Mouse (Mus musculus): ENCODE data around the gene Hes1. TPM values are rescaled to one million over a fixed set of nuclear protein-coding genes. Genes with fewer than 3 reads are reported as not detected.
A peak's percentile ranks its signal among the peaks of the same experiment; 100 is the strongest.

Gene Hes1
- total RNA-seq, 4 experiments from 2014 or later, result 17.9 to 29.6 (median 23.7) TPM

GRCm38 (mm10) chr16:30050767-30051490 lies 13.3 kb upstream of the Hes1 start:
- no peak for DNase-seq (ENCODE audit: low spot score)

GRCm38 (mm10) chr16:30052271-30052670 lies 11.9 kb upstream of the Hes1 start:
- no peak for DNase-seq (ENCODE audit: low spot score)

GRCm38 (mm10) chr16:30052839-30053511 lies 11.2 kb upstream of the Hes1 start:
- no peak for DNase-seq (ENCODE audit: low spot score)

GRCm38 (mm10) chr16:30054541-30054940 lies 9.6 kb upstream of the Hes1 start:
- DNase-seq (ENCODE audit: low spot score), result no peak

- DNase-seq (ENCODE audit: low spot score), result no peak
These were observed 8.8 kb upstream of the Hes1 start for GRCm38 (mm10) chr16:30055361-30055889.

GRCm38 (mm10) chr16:30055927-30056326 lies 8.3 kb upstream of the Hes1 start:
- DNase-seq (ENCODE audit: low spot score), result no peak

- peak; percentile 64 for DNase-seq (ENCODE audit: low spot score)
These were observed 7.3 kb upstream of the Hes1 start for GRCm38 (mm10) chr16:30056906-30057305.

GRCm38 (mm10) chr16:30058974-30059717 lies 5.0 kb upstream of the Hes1 start:
- peak; percentile 64 for DNase-seq (ENCODE audit: low spot score)

GRCm38 (mm10) chr16:30060412-30060811 lies 3.8 kb upstream of the Hes1 start:
- peak; percentile 27 for DNase-seq (ENCODE audit: low spot score)

- DNase-seq (ENCODE audit: low spot score), result peak; percentile 17
These were observed 1.7 kb upstream of the Hes1 start for GRCm38 (mm10) chr16:30062242-30063030.

- peak; percentile 57 for DNase-seq (ENCODE audit: low spot score)
These were observed 883 bp upstream of the Hes1 start for GRCm38 (mm10) chr16:30063121-30063881.

GRCm38 (mm10) chr16:30064613-30065012 lies 429 bp downstream of the Hes1 start:
- no peak for DNase-seq (ENCODE audit: low spot score)

- peak; percentile 98 for DNase-seq (ENCODE audit: low spot score)
These were observed 893 bp downstream of the Hes1 start for GRCm38 (mm10) chr16:30065077-30065476.

- DNase-seq (ENCODE audit: low spot score), result peak; percentile 30
These were observed 1.5 kb downstream of the Hes1 start for GRCm38 (mm10) chr16:30065537-30066183.

- peak; percentile 77 for DNase-seq (ENCODE audit: low spot score)
These were observed 2.1 kb downstream of the Hes1 start for GRCm38 (mm10) chr16:30066184-30066851.

GRCm38 (mm10) chr16:30066852-30067301 lies 2.7 kb downstream of the Hes1 start:
- no peak for DNase-seq (ENCODE audit: low spot score)

GRCm38 (mm10) chr16:30068041-30069020 lies 4.1 kb downstream of the Hes1 start:
- DNase-seq (ENCODE audit: low spot score), result peak; percentile 51

- DNase-seq (ENCODE audit: low spot score), result peak; percentile 38
These were observed 5.4 kb downstream of the Hes1 start for GRCm38 (mm10) chr16:30069580-30069949.
